Mouse (Mus musculus) c-Kit-positive CD71-positive TER-119-negative erythroid progenitor cells, embryonic 14.5 days (primary cell): Measurements from ENCODE around the gene Tmed10.

ENCODE experiments used
- DNase-seq: peaks from one replicate; pipeline ENCODE4 v3.0.0-alpha.2; 2013; ENCODE audit warnings: low read depth

Tmed10 gene

GRCm38 (mm10) chr12:85330153-85330552, 44.5 kb downstream of the Tmed10 start:
- no peak for DNase-seq

GRCm38 (mm10) chr12:85308651-85309050, 66.0 kb downstream of the Tmed10 start:
- no peak for DNase-seq

- DNase-seq = peak; percentile 80
Observed at GRCm38 (mm10) chr12:85305247-85305892, 69.3 kb downstream of the Tmed10 start.

GRCm38 (mm10) chr12:85304725-85305124, 69.9 kb downstream of the Tmed10 start:
- DNase-seq = no peak

- no peak for DNase-seq
Observed at GRCm38 (mm10) chr12:85303256-85303655, 71.4 kb downstream of the Tmed10 start.

- DNase-seq = no peak
Observed at GRCm38 (mm10) chr12:85298835-85299180, 75.8 kb downstream of the Tmed10 start.

GRCm38 (mm10) chr12:85298127-85298834, 76.4 kb downstream of the Tmed10 start:
- DNase-seq = no peak

GRCm38 (mm10) chr12:85297345-85297997, 77.2 kb downstream of the Tmed10 start:
- DNase-seq = no peak

- no peak for DNase-seq
Observed at GRCm38 (mm10) chr12:85296915-85297314, 77.7 kb downstream of the Tmed10 start.

GRCm38 (mm10) chr12:85295506-85295905, 79.1 kb downstream of the Tmed10 start:
- no peak for DNase-seq

- DNase-seq = no peak
Observed at GRCm38 (mm10) chr12:85292906-85293305, 81.7 kb downstream of the Tmed10 start.

- no peak for DNase-seq
Observed at GRCm38 (mm10) chr12:85292288-85292687, 82.4 kb downstream of the Tmed10 start.

GRCm38 (mm10) chr12:85291541-85291940, 83.1 kb downstream of the Tmed10 start:
- DNase-seq = no peak

GRCm38 (mm10) chr12:85290633-85291032, 84.0 kb downstream of the Tmed10 start:
- no peak for DNase-seq
